Mouse (Mus musculus) neutrophil, adult 5-6 weeks (primary cell): ENCODE measurements around the gene Fam71e2. TPM values are rescaled to one million over a fixed set of nuclear protein-coding genes. Genes with fewer than 3 reads are reported as not detected.
"Not testable (repeated sequence)": the region's sequence is repeated elsewhere in the genome, so short reads cannot be mapped to it uniquely, and the experiment has no call there.

Experiments
- ATAC-seq: fragments of 151-379, 151-347 bp; 2 replicates; pipeline ENCODE4 v1.8.0; 2017; ENCODE audit warnings: mild to moderate bottlenecking, moderate TSS enrichment; ENCODE audit not compliant: insufficient number of reproducible peaks, poor library complexity, low FRiP score, severe bottlenecking; ENCODE audit errors: extremely low read depth
- total RNA-seq: library from RNA; stranded (forward); fragments of 200-1000 nt; gene quantifications from 2 replicates; pipeline ENCODE4 v1.2.3, GENCODE M21; 2017

The Fam71e2 gene
- not detected in 2 replicates for total RNA-seq

DNA sequence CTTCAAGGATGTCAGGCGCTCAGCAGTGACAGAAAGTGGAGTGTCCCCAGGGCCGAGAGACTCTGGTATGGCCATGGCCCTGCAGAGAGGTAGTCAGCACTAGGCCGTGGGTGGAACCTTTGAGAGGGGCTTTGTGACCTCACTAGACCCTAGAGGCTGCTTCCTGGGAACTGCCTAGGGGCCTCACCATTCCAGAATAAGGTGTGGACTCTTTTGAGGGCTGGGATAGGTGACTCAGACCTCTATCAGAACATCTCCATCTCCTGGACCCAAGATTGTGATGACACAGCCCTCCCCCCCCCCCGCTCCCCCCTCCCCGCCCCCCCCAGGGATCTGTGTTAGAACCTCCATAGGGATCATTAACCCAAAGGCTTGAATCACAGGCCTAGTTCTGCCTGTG, at the start of gene Fam71e2:
Fam71e2 (minus strand) TSS at position 101 of the 400 bp plus-strand sequence.
- no peak for ATAC-seq

DNA sequence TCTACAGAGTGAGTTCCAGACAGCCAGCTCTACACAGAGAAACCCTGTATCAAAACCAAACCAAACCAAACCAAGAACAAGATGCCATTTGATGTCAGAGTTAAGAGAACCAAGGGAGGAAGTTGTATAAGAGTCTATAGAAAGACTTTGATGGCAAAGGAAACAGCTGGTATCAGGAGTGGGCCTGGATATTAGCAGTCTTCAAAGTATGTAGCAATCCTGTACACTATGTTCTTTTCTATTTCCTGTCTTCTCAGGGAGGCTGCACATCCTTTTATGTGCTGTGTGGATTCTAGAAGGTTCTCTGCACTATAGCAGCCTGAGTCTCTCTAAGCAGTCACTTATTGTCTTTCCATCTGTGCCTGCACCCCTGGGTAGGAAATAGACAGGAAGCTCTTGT, 45.5 kb upstream of the Fam71e2 start:
- ATAC-seq = no peak

DNA sequence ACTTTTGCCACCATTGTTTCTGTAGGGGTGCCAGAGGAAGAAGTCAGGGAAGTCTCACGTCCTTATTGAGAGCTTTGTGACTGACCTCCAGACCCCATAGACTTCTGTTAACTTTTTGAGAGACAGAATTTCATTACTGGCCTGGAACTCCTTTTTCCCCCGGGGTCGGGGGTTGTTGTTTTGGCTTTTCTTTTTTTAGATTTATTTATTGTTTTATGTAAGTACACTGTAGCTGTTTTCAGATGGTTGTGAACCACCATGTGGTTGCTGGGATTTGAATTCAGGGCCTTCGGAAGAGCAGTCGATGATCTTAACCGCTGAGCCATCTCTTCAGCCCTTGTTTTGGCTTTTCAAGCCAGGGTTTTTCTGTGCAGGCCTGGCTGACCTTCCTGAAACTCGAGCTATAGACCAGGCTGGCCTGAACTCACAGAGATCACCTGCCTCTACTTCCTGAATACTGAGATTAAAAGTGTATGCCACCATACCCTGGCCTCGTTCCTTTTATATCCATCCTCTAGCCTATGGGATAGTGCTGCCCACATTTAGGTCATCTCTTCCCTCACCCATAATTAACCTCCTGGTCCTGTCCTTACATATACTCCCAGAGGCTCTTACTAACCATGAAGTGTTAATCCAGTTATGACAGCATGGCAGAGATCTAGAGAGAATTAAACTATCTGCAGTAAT, 42.1 kb upstream of the Fam71e2 start:
- no peak for ATAC-seq

DNA sequence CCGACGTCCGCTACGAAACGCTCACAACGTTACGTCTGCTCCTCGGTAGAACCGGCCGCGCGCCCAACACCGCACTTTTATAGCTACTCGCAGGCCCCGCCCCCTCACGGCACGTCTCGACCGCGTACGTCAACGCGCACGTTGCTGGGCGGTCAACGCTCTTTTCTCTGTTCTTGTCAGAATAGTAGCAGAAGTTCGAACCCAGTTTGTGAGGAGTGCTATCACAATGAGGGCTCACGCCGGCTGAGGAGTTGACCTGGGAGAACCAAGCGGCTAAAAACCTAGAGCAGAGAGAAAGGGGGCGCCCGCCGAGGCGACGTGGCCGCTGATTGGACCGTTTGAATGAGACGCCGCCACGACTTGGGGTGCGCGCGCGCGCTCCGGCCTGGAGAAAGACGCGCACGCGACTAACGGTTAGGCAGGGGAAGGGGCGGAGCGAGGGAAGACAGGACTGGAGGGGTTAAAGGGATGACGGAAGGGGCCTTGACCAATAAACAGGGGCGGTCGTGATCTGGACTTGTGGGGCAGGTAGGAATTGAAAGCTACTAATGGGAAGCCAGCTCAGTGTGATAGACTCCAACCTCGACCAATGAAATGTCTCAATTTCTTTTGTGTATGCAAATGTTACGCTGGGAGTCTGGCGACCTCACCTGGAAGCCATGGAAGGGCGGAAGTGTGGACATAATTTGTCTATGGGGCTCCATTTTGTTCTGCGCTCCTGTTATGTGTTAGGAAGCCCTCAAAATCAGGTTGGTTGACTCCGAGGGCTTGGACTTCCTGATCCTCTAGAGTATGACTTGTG, 41.4 kb upstream of the Fam71e2 start, which contains the start of gene Ube2s:
Ube2s (minus strand) TSS at position 288 of the 802 bp plus-strand sequence.
- ATAC-seq = peak; percentile 90

DNA sequence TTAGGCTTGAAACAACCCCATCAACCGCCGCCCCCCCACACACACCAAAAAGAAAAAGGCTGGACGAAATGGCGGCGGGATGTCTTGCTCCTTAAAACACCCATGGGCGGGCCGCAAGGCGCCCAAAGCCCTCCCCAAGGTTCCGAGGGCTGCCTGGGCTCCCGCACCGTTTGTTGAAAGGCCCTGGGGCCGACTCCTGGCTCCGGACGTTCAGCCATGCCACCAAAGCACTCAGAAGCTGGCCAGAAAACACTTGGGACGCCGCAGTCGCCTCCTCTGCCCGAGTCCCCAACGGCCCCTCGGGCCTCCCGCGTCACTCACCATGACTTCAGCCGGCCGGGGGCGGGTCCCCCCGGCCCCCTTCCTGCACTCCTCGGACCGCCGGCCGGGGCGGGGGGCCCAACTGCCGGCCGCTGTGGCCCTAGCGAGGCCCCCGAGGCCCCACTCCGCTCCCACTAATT, 40.8 kb upstream of the Fam71e2 start:
- ATAC-seq = no peak

DNA sequence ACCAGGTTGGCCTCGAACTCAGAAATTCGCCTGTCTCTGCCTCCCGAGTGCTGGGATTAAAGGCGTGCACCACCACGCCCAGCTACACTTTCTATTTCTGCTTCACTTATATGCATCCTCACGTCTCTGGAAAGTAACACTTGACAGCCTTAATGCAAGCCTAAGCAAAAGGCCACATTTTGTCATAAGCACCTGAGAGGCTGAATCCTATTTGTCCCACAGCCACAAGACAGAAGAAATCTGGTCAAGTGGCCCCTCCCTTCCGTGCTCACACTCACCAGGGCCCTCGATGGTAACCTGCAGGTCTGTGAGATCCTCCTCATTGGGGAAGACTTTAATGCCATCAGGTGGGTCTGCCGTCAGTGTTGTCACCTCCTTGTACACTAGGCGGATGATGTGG, 40.0 kb upstream of the Fam71e2 start:
- ATAC-seq = not testable (repeated sequence)

DNA sequence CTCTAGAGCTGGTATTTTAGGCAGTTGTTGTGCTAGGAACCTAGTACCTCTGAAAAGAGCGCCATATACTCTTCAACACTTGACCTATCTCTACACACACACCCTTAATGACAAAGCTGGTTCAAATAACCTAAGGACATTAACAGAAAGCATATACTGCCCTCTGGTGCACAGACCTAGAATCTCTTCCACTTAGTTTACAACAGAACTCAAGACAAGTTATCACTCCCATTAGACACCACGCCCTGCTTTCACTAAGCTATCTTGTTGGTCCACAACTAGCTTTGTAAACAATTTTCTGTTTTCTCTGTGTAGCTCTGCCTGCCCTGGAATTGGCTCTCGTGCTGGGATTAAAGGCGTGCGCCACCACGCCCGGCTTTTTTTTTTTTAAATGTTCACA, 35.6 kb upstream of the Fam71e2 start:
- ATAC-seq = peak; percentile 71

DNA sequence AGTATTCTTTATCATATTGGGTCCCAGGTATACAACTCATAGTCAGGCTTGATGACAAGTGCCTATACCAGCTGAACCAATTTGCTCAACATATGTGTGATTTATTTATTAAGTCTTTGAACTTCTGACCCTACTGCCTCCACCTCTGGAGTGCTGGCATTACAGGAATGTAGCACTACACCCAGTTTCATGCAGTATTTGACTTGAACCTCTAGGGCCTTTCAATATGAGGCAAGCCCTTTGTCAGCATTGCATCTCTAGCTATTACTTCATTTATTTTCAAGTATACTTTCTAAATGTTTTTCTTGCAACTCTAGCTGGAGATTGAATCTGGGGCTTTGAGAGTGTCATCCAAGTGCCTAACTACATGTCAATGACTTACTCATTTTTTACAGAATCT, 31.1 kb upstream of the Fam71e2 start:
- no peak for ATAC-seq

DNA sequence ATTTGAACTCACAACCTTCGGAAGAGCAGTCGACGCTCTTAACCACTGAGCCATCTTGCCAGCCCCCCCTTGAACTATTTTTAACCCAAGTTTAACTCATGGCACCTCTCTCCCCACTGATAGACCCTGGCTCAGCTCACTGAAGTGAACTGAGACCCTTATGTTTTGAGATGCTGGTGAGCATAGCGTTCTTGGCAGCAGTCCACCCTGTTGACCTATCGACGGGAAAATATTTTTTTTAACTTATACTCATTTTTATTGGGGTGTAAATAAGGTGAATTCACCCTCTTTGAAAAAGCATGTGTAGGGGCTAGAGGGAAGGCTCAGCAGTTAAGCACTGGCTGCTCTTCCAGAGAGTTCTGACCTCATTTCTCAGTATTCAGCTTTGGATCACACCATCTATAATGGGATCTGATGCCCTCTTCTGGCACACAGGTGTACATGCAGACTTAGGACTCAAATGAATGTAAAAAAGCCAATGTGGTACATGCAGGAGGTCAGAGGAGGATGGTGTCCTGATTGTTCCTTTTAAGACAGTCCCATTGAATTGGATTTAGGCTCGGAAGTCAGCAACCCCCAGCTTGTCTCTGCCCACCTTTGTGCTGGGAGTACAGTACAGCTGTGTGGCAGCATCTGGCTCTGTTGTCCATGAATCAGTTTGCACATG, 24.8 kb upstream of the Fam71e2 start:
- 0 out of 2 replicates have a peak, but pooled peaks have one; percentile 13 for ATAC-seq

DNA sequence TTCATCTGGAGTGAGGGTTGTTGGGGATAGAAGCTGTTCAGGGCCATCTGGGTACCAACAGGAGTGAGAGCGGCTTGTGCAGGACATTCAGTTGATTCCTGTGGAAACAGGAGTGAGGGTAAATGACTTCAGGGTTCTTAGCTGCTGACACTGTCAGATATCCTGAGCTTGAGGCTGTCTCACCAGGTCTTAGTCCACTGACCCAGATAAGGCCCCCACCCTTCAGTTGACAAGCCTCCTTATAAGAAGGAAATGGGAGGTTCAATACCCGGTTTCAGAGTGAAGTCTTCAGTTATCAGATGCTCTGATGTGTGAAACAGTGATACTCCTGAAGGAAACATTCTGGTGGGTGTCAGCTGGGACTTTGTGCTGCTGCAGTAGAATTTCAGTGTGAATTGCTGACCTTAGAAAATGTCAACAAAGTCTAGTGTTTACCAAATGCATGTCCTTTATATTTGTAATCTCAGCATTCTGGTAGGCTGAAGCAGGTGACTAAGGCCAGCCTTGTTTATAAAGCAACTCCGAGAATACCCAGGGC, 23.6 kb upstream of the Fam71e2 start:
- no peak for ATAC-seq

DNA sequence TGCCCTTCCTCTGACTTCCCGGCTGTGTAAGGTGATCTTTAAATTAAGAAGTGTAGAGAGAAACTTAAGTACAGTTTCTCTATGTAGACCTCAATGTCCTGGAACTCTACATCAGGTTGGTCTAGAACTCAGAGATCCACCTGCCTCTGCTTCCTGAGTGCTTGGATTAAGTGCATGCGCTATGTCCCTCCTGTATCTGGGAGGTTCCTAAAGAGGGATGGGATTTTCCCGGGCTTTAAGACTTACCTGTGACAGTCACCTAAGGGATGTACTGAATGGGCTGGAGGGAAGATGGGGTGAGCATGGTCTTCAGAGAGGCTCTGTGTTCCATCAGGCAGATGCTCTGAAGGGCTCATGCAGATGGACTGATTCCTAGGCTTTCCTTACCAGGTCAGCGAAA, 22.6 kb upstream of the Fam71e2 start:
- no peak for ATAC-seq

DNA sequence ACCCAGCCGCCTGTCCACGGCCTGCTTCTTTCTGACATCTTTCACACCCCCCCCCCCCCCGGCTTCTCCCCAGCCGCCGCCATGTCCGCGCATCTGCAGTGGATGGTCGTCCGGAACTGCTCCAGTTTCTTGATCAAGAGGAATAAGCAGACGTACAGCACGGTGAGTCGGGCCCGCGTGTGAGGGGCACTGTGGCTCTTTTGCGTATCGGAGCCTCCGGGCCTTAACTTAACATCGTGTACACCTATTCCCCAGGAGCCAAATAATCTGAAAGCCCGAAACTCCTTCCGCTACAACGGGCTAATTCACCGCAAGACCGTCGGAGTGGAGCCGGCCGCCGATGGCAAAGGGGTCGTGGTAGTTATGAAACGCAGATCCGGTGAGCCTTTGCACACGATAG, 22.1 kb upstream of the Fam71e2 start:
- ATAC-seq = not testable (repeated sequence)

DNA sequence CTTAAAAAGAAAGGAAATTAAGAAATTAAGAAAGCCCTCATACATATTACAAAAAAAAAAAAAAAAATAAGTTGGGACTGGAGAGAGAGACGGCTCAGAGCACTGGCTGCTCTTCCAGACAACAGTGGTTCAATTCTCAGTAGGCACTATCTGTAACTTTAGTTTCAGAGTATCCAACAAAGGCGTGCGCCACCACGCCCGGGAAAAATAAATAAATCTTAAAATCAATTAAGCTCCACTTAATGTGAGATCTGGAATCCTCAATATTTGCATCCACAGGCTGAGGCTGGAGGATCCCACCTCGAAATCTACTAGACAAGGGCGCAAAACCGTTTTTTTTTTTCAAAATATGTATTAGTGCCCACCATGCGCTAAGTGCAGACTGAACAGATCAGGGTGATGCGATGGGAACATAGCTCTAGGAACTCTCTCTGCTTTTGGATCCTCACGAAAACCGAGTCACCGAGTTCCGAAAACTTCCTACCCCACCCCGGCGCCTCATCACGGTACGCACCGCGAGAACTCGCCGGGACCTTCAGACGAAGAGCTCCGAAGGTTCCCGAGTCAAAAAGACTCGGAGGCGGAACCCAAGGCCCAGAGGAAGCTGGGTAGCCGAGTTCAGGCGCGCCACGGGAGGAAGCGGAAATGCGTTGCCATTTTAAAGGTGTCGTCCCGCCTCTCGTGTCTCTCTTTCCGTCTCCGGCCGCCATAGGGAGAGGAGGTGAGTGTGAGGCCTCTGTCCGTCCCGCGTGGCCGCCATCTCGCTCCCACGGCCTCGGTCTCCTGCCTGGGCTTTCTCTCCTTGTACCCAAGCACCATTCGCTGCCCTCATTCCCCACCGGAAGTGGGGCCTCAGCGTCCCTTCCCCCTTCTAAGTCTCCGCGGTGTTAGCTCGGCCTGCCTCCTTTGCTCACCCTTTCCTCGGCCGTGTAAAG, 21.4 kb upstream of the Fam71e2 start, which contains the start of gene Rpl28:
Rpl28 (plus strand) TSS at position 597 of the 935 bp plus-strand sequence.
- peak; percentile 97 for ATAC-seq

DNA sequence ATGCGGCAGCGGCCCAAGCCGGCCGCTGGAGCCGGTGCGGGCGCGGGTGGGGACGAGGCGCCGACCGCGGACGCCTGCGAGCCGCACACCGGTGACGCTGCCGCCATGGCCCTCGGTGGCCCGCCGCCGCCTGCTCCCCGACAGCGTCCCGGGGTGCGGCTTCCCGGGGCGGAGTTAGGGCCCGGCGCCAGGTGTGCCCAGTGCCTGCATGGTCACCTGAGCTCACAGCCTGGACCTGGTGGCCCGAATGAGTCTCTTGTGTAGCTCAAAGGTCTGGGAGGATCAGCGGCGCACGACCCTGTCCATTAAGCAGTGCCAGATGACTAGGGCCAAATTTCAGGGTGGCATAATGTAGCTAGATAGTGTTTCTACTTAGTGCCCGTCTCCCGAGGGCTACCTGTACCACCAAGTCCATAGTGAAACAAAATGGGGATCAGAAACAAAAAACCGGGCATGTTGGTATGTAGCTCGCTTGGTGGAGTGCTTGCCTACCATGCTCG, 18.4 kb upstream of the Fam71e2 start, which contains the start of gene Tmem238:
Tmem238 (minus strand) TSS at position 221 of the 500 bp plus-strand sequence.
- ATAC-seq = no peak

DNA sequence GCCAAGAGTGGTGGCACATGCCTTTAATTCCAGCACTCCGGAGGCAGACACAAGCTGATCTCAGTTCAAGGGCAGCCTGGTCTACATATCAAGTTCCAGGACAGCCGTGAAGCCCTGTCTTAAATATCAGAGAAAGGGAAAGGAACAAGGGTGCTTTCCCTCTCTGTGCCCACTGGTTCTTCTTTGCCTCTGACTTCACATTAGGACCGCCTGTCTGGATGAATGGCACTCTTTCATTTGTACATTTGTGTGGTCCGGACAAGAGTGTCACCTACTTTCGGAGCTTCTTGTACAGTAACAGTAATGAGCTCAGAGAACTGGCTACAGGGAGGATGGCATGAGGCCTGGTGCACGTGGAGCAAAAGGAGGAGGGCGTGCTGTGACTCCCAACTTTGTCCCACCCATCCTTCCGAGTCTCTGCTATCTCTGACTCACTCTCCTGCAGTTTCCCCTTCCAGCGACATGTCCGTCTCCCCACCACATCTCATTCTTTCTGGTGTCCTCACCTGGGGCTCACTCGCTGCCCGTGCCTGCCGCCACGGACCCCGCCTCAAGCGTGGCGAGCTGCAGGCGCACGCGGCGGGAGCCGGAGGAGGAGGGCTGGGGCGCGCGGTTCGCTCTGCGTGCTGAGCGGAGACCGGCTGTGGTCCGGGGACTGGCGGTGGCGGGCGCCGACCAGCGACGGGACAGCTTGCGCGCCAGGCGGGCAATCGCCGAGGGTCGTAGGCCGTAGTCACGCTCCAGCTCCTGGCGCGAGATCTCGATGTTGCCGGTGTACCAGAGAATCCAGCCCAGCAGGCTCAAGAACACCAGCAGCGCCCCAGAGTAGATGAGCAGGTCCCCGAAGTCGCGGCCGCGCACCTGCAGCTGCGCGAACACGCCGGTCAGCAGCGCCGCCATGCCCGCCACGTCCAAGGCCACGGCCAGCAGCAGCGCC, 17.7 kb upstream of the Fam71e2 start:
- no peak for ATAC-seq

DNA sequence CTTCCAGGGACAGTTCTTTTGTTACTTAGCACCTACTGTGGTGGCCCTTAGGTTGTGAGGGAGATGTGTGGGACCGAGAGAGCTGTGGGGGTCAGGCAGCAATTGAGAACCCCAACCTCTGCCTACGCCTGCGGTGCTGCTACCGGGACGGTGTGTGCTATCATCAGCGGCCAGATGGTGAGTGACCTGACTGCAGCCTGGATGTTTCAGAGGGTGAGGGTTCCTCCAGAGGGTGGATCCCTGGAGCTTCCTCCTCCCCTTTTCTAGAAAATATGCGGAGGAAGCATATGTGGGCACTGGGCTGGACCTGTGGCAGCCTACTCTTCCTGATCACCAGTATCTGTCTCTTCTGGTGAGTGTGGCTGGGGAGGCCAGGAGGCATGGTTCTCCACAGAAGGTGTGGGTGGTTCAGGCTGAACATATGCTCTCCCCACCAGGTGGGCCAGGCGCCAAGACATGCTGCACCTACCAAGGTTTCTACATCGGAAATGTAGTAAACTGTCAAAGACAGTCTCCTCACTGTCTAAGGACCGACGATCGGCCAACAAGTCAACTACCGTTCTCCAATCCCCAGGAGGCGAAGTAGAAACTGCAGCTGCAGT, 12.7 kb upstream of the Fam71e2 start:
- ATAC-seq = no peak

DNA sequence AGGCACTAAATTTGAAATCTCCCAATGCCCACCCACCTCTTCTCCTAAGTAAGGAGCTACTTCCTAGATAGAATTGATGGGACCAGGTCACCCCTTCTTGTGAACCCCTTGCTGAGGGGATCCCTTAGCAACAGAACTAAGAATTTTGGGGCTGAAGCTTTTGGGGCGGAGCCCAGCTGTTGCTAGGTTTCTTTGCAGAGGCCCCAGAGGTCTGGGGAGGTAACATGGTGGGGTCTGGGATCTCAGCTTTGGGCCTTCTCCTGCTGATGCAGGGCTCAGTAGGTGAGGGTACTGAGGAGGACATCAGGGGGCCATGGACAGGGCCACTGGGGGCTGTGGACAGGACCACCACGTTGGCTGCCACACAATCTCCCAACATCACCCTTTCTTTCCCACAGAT, 11.7 kb upstream of the Fam71e2 start, which contains the start of the genes Il11 and Tmem190:
Il11 (minus strand) TSS at position 101 of the 400 bp plus-strand sequence.
Tmem190 (plus strand) TSS at position 179 of the 400 bp plus-strand sequence.
- no peak for ATAC-seq
